Mouse (Mus musculus) heart, postnatal 10 days (tissue): ENCODE data around the gene Gm12169. TPM values are rescaled to one million over a fixed set of nuclear protein-coding genes. Genes with fewer than 3 reads are reported as not detected.
"Not testable (repeated sequence)": the region's sequence is repeated elsewhere in the genome, so short reads cannot be mapped to it uniquely, and the experiment has no call there.

Experiments used
- DNase-seq, 2 experiments: peaks; one replicate each; pipeline ENCODE4 v3.0.0; 2021
- intact Hi-C: fragments of 180-260 bp; cut with DNase I; formaldehyde crosslinking; loops from one replicate; pipeline ENCODE4 v1.15.1; 2025
- total RNA-seq, 2 experiments: library from RNA; stranded (reverse); gene quantifications; 2 replicates each; pipeline ENCODE4 v1.2.3; 2021

The Gm12169 gene
- not detected for total RNA-seq

GRCm38 (mm10) chr11:46523912-46524311 lies at the start of gene Gm12169:
Gm12169 (plus strand) TSS chr11:46524212.
- DNase-seq: no peak

GRCm38 (mm10) chr11:46474220-46474619 lies 49.8 kb upstream of the Gm12169 start:
- DNase-seq: no peak
- intact Hi-C loops: no loop called here

More at GRCm38 (mm10) chr11:46523912-46524311, at the start of gene Gm12169:
- intact Hi-C loops: no loop called here

- intact Hi-C loops: no loop called here
- DNase-seq: no peak
Measured at GRCm38 (mm10) chr11:46479311-46479710, 44.7 kb upstream of the Gm12169 start.

GRCm38 (mm10) chr11:46480517-46480916 lies 43.5 kb upstream of the Gm12169 start:
- DNase-seq: peak in 1 of 2 experiments; percentile 11

GRCm38 (mm10) chr11:46488231-46488630 lies 35.8 kb upstream of the Gm12169 start:
- peak in 1 of 2 experiments; percentile 11 for DNase-seq

More at GRCm38 (mm10) chr11:46480517-46480916, 43.5 kb upstream of the Gm12169 start:
- intact Hi-C loops: no loop called here

GRCm38 (mm10) chr11:46488650-46489049 lies 35.4 kb upstream of the Gm12169 start:
- intact Hi-C loops: no loop called here
- DNase-seq: no peak

More at GRCm38 (mm10) chr11:46488231-46488630, 35.8 kb upstream of the Gm12169 start:
- intact Hi-C loops: no loop called here

GRCm38 (mm10) chr11:46507146-46507545 lies 16.9 kb upstream of the Gm12169 start:
- intact Hi-C loops: no loop called here
- DNase-seq: no peak

- intact Hi-C loops: no loop called here
- no peak for DNase-seq
Measured at GRCm38 (mm10) chr11:46509900-46510299, 14.1 kb upstream of the Gm12169 start.

GRCm38 (mm10) chr11:46521341-46521740 lies 2.7 kb upstream of the Gm12169 start:
- DNase-seq, intact Hi-C loops: not testable (repeated sequence)

- intact Hi-C loops: no loop called here
- DNase-seq: peak in 1 of 2 experiments; percentile 6
Measured at GRCm38 (mm10) chr11:46522719-46523118, 1.3 kb upstream of the Gm12169 start.

- DNase-seq: no peak
- intact Hi-C loops: no loop called here
Measured at GRCm38 (mm10) chr11:46530149-46530548, 6.1 kb downstream of the Gm12169 start.

GRCm38 (mm10) chr11:46536978-46537377 lies 13.0 kb downstream of the Gm12169 start:
- intact Hi-C loops: no loop called here
- DNase-seq: no peak

- intact Hi-C loops: no loop called here
Measured at GRCm38 (mm10) chr11:46543530-46543929, 19.5 kb downstream of the Gm12169 start.

GRCm38 (mm10) chr11:46549721-46550120 lies 25.7 kb downstream of the Gm12169 start:
- no peak for DNase-seq
- intact Hi-C loops: no loop called here

More at GRCm38 (mm10) chr11:46543530-46543929, 19.5 kb downstream of the Gm12169 start:
- no peak for DNase-seq

- no peak for DNase-seq
- intact Hi-C loops: no loop called here
Measured at GRCm38 (mm10) chr11:46552741-46553140, 28.7 kb downstream of the Gm12169 start.

GRCm38 (mm10) chr11:46561096-46561495 lies 37.1 kb downstream of the Gm12169 start:
- DNase-seq: no peak
- intact Hi-C loops: no loop called here

GRCm38 (mm10) chr11:46564671-46565070 lies 40.7 kb downstream of the Gm12169 start:
- intact Hi-C loops: no loop called here
- no peak for DNase-seq

GRCm38 (mm10) chr11:46565967-46566366 lies 42.0 kb downstream of the Gm12169 start:
- DNase-seq: no peak
- intact Hi-C loops: no loop called here

- intact Hi-C loops: no loop called here
- DNase-seq: no peak
Measured at GRCm38 (mm10) chr11:46569107-46569506, 45.1 kb downstream of the Gm12169 start.

- DNase-seq: no peak
- intact Hi-C loops: no loop called here
Measured at GRCm38 (mm10) chr11:46571327-46571726, 47.3 kb downstream of the Gm12169 start, which contains the start of gene BC053393. BC053393 (plus strand) TSS chr11:46571536.

- peak; percentile 4 to 6 for DNase-seq
- intact Hi-C loops: no loop called here
Measured at GRCm38 (mm10) chr11:46578771-46579281, 54.8 kb downstream of the Gm12169 start.

- no peak for DNase-seq
- intact Hi-C loops: no loop called here
Measured at GRCm38 (mm10) chr11:46580428-46580827, 56.4 kb downstream of the Gm12169 start.

- intact Hi-C loops: no loop called here
Measured at GRCm38 (mm10) chr11:46582741-46583140, 58.7 kb downstream of the Gm12169 start.

More at GRCm38 (mm10) chr11:46582741-46583140, 58.7 kb downstream of the Gm12169 start:
- DNase-seq: no peak
